Mouse (Mus musculus): Measurements from ENCODE around the gene Tead1. TPM values are rescaled to one million over a fixed set of nuclear protein-coding genes. Genes with fewer than 3 reads are reported as not detected.

The Tead1 gene
- total and polyA plus RNA-seq, 3 experiments: 0.38 TPM; not detected in 2

GRCm38 (mm10) chr7:112855419-112855818 is 176.3 kb downstream of the Tead1 start:
- peaks cover 13% of the 10 kb centered on the region; the same call in 1 of the 2 replicates for H3K27me3 ChIP-seq (ENCODE audit: insufficient read depth, low read length)

GRCm38 (mm10) chr7:112856121-112856571 is 177.0 kb downstream of the Tead1 start:
- Histone ChIP-seq H3K4me1 (ENCODE audit: insufficient read depth, low read depth, low read length) (peaks cover 10% of the 10 kb centered on the region; the same call in 1 of the 2 replicates), H3K36me3 (replicated peaks) (no peaks in the 10 kb centered on the region), H3K27me3 (ENCODE audit: insufficient read depth, low read length) (peaks cover 13% of the 10 kb centered on the region; the same call in 1 of the 2 replicates), H3K4me3 (ENCODE audit: low read depth, low read length) (no peak overlapping the region), H3K9me3 (replicated peaks) (peaks cover 34% of the 10 kb centered on the region)
- DNase-seq (ENCODE audit: low spot score) (no peak), ATAC-seq (ENCODE audit: extremely low read depth, insufficient number of reproducible peaks, low FRiP score, poor library complexity, severe bottlenecking) (no peak)
- TF ChIP-seq POLR2AphosphoS5 (IDR thresholded peaks at IDR 0.05; ENCODE audit: insufficient replicate concordance, low read depth, low read length) (no peak), TAL1 (conservative IDR thresholded peaks at IDR 0.05; ENCODE audit: low read depth, low read length) (no peak), CTCF (IDR thresholded peaks at IDR 0.05; ENCODE audit: low read depth, low read length) (no peak), GATA2 (IDR thresholded peaks at IDR 0.05; ENCODE audit: borderline replicate concordance, low read depth, low read length) (no peak), GATA1 (IDR thresholded peaks at IDR 0.05; ENCODE audit: borderline replicate concordance, low read length) (no peak)

More at GRCm38 (mm10) chr7:112855419-112855818, 176.3 kb downstream of the Tead1 start:
- ATAC-seq (ENCODE audit: extremely low read depth, insufficient number of reproducible peaks, low FRiP score, poor library complexity, severe bottlenecking): no peak
- Histone ChIP-seq H3K9me3 (replicated peaks) (peaks cover 34% of the 10 kb centered on the region), H3K4me3 (ENCODE audit: low read depth, low read length) (no peak overlapping the region), H3K36me3 (replicated peaks) (no peaks in the 10 kb centered on the region), H3K4me1 (ENCODE audit: insufficient read depth, low read depth, low read length) (peaks cover 14% of the 10 kb centered on the region; the same call in 1 of the 2 replicates)
- TF ChIP-seq GATA2 (IDR thresholded peaks at IDR 0.05; ENCODE audit: borderline replicate concordance, low read depth, low read length): no peak
- TF ChIP-seq CTCF (IDR thresholded peaks at IDR 0.05; ENCODE audit: low read depth, low read length): no peak
- TF ChIP-seq TAL1 (conservative IDR thresholded peaks at IDR 0.05; ENCODE audit: low read depth, low read length): no peak
- no peak for TF ChIP-seq GATA1 (IDR thresholded peaks at IDR 0.05; ENCODE audit: borderline replicate concordance, low read length)
- no peak for TF ChIP-seq POLR2AphosphoS5 (IDR thresholded peaks at IDR 0.05; ENCODE audit: insufficient replicate concordance, low read depth, low read length)
- DNase-seq (ENCODE audit: low spot score): no peak

GRCm38 (mm10) chr7:112856583-112856982 is 177.5 kb downstream of the Tead1 start:
- H3K4me3 ChIP-seq (ENCODE audit: low read depth, low read length): no peak overlapping the region
- peaks cover 11% of the 10 kb centered on the region; the same call in 1 of the 2 replicates for H3K27me3 ChIP-seq (ENCODE audit: insufficient read depth, low read length)
- no peak for DNase-seq (ENCODE audit: low spot score)
- no peak for ATAC-seq (ENCODE audit: extremely low read depth, insufficient number of reproducible peaks, low FRiP score, poor library complexity, severe bottlenecking)
- H3K36me3 ChIP-seq (replicated peaks): no peaks in the 10 kb centered on the region
- no peak for TF ChIP-seq GATA1 (IDR thresholded peaks at IDR 0.05; ENCODE audit: borderline replicate concordance, low read length)
- H3K4me1 ChIP-seq (ENCODE audit: insufficient read depth, low read depth, low read length): peaks cover 9% of the 10 kb centered on the region; the same call in 1 of the 2 replicates
- peaks cover 38% of the 10 kb centered on the region for H3K9me3 ChIP-seq (replicated peaks)

GRCm38 (mm10) chr7:112859887-112860286 is 180.8 kb downstream of the Tead1 start:
- peaks cover 41% of the 10 kb centered on the region for H3K9me3 ChIP-seq (replicated peaks)
- no peak for TF ChIP-seq CTCF (IDR thresholded peaks at IDR 0.05; ENCODE audit: low read depth, low read length)
- TF ChIP-seq POLR2AphosphoS5 (IDR thresholded peaks at IDR 0.05; ENCODE audit: insufficient replicate concordance, low read depth, low read length): no peak
- no peak for TF ChIP-seq GATA2 (IDR thresholded peaks at IDR 0.05; ENCODE audit: borderline replicate concordance, low read depth, low read length)
- TF ChIP-seq GATA1 (IDR thresholded peaks at IDR 0.05; ENCODE audit: borderline replicate concordance, low read length): no peak
- TF ChIP-seq TAL1 (conservative IDR thresholded peaks at IDR 0.05; ENCODE audit: low read depth, low read length): no peak
- no peaks in the 10 kb centered on the region for H3K36me3 ChIP-seq (replicated peaks)
- peaks cover 14% of the 10 kb centered on the region; the same call in 1 of the 2 replicates for H3K27me3 ChIP-seq (ENCODE audit: insufficient read depth, low read length)
- no peak for ATAC-seq (ENCODE audit: extremely low read depth, insufficient number of reproducible peaks, low FRiP score, poor library complexity, severe bottlenecking)
- H3K4me1 ChIP-seq (ENCODE audit: insufficient read depth, low read depth, low read length): peaks cover 3% of the 10 kb centered on the region; the same call in 1 of the 2 replicates
- H3K4me3 ChIP-seq (ENCODE audit: low read depth, low read length): no peak overlapping the region
- no peak for DNase-seq (ENCODE audit: low spot score)

- no peak for ATAC-seq (ENCODE audit: extremely low read depth, insufficient number of reproducible peaks, low FRiP score, poor library complexity, severe bottlenecking)
- Histone ChIP-seq H3K27me3 (ENCODE audit: insufficient read depth, low read length) (peaks cover 11% of the 10 kb centered on the region), H3K4me3 (ENCODE audit: low read depth, low read length) (no peak overlapping the region), H3K9me3 (replicated peaks) (peaks cover 33% of the 10 kb centered on the region), H3K36me3 (replicated peaks) (no peaks in the 10 kb centered on the region), H3K4me1 (ENCODE audit: insufficient read depth, low read depth, low read length) (peaks cover 3% of the 10 kb centered on the region; the same call in 1 of the 2 replicates)
- TF ChIP-seq GATA1 (IDR thresholded peaks at IDR 0.05; ENCODE audit: borderline replicate concordance, low read length): no peak
- TF ChIP-seq CTCF (IDR thresholded peaks at IDR 0.05; ENCODE audit: low read depth, low read length): no peak
- no peak for TF ChIP-seq POLR2AphosphoS5 (IDR thresholded peaks at IDR 0.05; ENCODE audit: insufficient replicate concordance, low read depth, low read length)
- no peak for TF ChIP-seq TAL1 (conservative IDR thresholded peaks at IDR 0.05; ENCODE audit: low read depth, low read length)
- TF ChIP-seq GATA2 (IDR thresholded peaks at IDR 0.05; ENCODE audit: borderline replicate concordance, low read depth, low read length): no peak
- DNase-seq (ENCODE audit: low spot score): no peak
Measured at GRCm38 (mm10) chr7:112862086-112862485, 183.0 kb downstream of the Tead1 start.

- Histone ChIP-seq H3K4me3 (ENCODE audit: low read depth, low read length) (no peak overlapping the region), H3K36me3 (replicated peaks) (no peaks in the 10 kb centered on the region), H3K4me1 (ENCODE audit: insufficient read depth, low read depth, low read length) (peaks cover 3% of the 10 kb centered on the region; the same call in 1 of the 2 replicates), H3K27me3 (ENCODE audit: insufficient read depth, low read length) (peaks cover 8% of the 10 kb centered on the region), H3K9me3 (replicated peaks) (peaks cover 37% of the 10 kb centered on the region)
- TF ChIP-seq CTCF (IDR thresholded peaks at IDR 0.05; ENCODE audit: low read depth, low read length) (no peak), TAL1 (conservative IDR thresholded peaks at IDR 0.05; ENCODE audit: low read depth, low read length) (no peak), GATA2 (IDR thresholded peaks at IDR 0.05; ENCODE audit: borderline replicate concordance, low read depth, low read length) (no peak), GATA1 (IDR thresholded peaks at IDR 0.05; ENCODE audit: borderline replicate concordance, low read length) (no peak), POLR2AphosphoS5 (IDR thresholded peaks at IDR 0.05; ENCODE audit: insufficient replicate concordance, low read depth, low read length) (no peak)
- DNase-seq (ENCODE audit: low spot score) (no peak), ATAC-seq (ENCODE audit: extremely low read depth, insufficient number of reproducible peaks, low FRiP score, poor library complexity, severe bottlenecking) (no peak)
Measured at GRCm38 (mm10) chr7:112864188-112864587, 185.1 kb downstream of the Tead1 start.
